In the genomic region with DNA sequence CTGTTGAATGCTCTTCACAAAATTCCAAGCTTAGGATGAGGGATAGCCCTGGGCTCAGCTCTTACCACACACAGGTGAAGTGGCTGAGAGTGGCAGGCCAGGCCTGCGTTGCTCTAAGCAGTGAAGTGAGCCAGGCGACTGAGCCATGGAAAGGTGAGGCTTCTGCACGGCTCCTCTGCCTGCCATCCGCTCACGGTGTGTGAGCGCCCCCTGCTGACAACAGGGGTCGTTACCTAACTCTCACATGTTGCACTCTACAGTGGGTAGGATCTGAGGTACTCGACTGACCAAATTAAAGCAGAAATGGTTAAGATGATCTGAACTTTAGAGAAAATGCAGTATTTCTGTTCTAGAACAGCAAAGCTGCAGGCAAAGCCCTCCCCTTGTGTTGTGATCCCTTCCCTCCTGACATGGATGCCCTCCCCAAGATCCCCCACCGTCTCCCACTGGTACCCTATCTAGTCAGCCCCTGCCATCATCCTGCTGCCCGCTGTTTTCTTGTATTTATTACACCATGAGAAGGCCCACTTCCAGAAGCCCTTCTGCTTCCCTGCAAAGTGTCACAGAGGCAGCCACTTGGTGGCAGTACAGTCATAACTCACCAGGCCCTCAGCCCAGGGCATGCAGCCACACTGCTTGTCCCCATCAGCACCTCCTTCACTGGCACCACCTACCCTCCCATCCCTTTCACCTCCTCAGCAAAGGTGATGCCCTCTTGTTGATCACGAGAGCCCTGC, we compare ENCODE assay signal across 8 mouse cellular contexts. TPM values are rescaled to one million over a fixed set of nuclear protein-coding genes. Genes with fewer than 3 reads are reported as not detected.
DNase-seq lines count a peak whose midpoint lies in the region; ATAC-seq and TF ChIP-seq lines count a peak whose summit lies in the region.

No protein-coding gene starts in this region.

- H3K4me1 ChIP-seq in hindbrain, embryonic 12.5 days = peaks cover 2% of the 10 kb centered on the region; the same call in 1 of the 2 replicates
- no peaks in the 10 kb centered on the region for H3K4me1 ChIP-seq in lung, postnatal 0 days (ENCODE audit: insufficient read depth, low read depth, low read length)

- ATAC-seq in frontal cortex, adult (ENCODE audit: low TSS enrichment) = peak; percentile 91
- peak; percentile 73; the same call in 1 of the 2 replicates for ATAC-seq in hindbrain, embryonic 12.5 days (ENCODE audit: low FRiP score)
- peak; percentile 77 for ATAC-seq in lung, postnatal 0 days

- H3K4me3 ChIP-seq in hindbrain, embryonic 12.5 days = no peak overlapping the region
- H3K4me3 ChIP-seq in lung, postnatal 0 days (ENCODE audit: low read depth, low read length) = no peak overlapping the region

- H3K27me3 ChIP-seq in hindbrain, embryonic 12.5 days = no peaks in the 10 kb centered on the region
- H3K27me3 ChIP-seq in lung, postnatal 0 days (replicated peaks; ENCODE audit: insufficient read depth, low read length) = no peaks in the 10 kb centered on the region

- TF ChIP-seq EP300 in lung, postnatal 0 days (IDR thresholded peaks at IDR 0.05) = no peak

- H3K9ac ChIP-seq in hindbrain, embryonic 12.5 days = no peak overlapping the region
- no peak overlapping the region for H3K9ac ChIP-seq in lung, postnatal 0 days (replicated peaks; ENCODE audit: low read depth)

- no peak overlapping the region for H3K27ac ChIP-seq in hindbrain, embryonic 12.5 days
- H3K27ac ChIP-seq in lung, postnatal 0 days (ENCODE audit: low read length) = no peak overlapping the region

- no peak overlapping the region for H3K4me2 ChIP-seq in hindbrain, embryonic 12.5 days (replicated peaks)
- H3K4me2 ChIP-seq in lung, postnatal 0 days (replicated peaks; ENCODE audit: low read depth, low read length) = no peak overlapping the region

- DNase-seq in Muller cell, postnatal 12 days (ENCODE audit: inconsistent ontology term) = peak; percentile 61
- peak; percentile 80 for DNase-seq in cerebellum, adult 9-10 months
- DNase-seq in layer of hippocampus, postnatal 10 days (ENCODE audit: low spot score in 2 of 2) = peak; percentile 79 to 85
- peak; percentile 85 for DNase-seq in lung, postnatal 0 days (ENCODE audit: low spot score)
- peak; percentile 78 for DNase-seq in ovary, postnatal 36 days (ENCODE audit: low spot score)
- peak; percentile 79 to 81 for DNase-seq in thymus, postnatal 36 days

- no peaks in the 10 kb centered on the region for H3K9me3 ChIP-seq in hindbrain, embryonic 12.5 days (replicated peaks)
- H3K9me3 ChIP-seq in lung, postnatal 0 days (ENCODE audit: low read length) = no peaks in the 10 kb centered on the region

- H3K36me3 ChIP-seq in hindbrain, embryonic 12.5 days = peaks cover 76% of the 10 kb centered on the region
- peaks cover 14% of the 10 kb centered on the region for H3K36me3 ChIP-seq in lung, postnatal 0 days (ENCODE audit: insufficient read depth, low read length)

- WGBS in hindbrain, embryonic 12.5 days = 35% methylated on average over 11 of the region's 11 CpGs
- 29% methylated on average over 11 of the region's 11 CpGs for WGBS in lung, postnatal 0 days

- peak; percentile 99 for TF ChIP-seq CTCF in lung, postnatal 0 days (IDR thresholded peaks at IDR 0.05)

RNA-seq across cellular contexts. Expression of a gene that starts 21.4 kb away (rescaled TPM):
- 50.4 and 55.3 TPM in 2 replicates for polyA plus RNA-seq in hindbrain, embryonic 12.5 days (2016; fragmentation: Nextera tagmentation; extraction: Ambion mirVana)
- total RNA-seq in layer of hippocampus, postnatal 10 days (2021) = 10 to 100 TPM; 66.0 to 77.0 TPM
- 35.1 and 37.6 TPM in 2 replicates for polyA plus RNA-seq in lung, postnatal 0 days (2015; fragmentation: Nextera tagmentation; extraction: Ambion mirVana)

RNA-seq across cellular contexts. Expression of a gene that starts 29.0 kb away (rescaled TPM):
- 6.5 and 8.0 TPM in 2 replicates for polyA plus RNA-seq in hindbrain, embryonic 12.5 days (2016; fragmentation: Nextera tagmentation; extraction: Ambion mirVana)
- total RNA-seq in layer of hippocampus, postnatal 10 days (2021) = 10 to 100 TPM in 1 of 2 experiments, 1 to 10 TPM in 1; 7.3 to 11.4 TPM
- 2.7 and 2.8 TPM in 2 replicates for polyA plus RNA-seq in lung, postnatal 0 days (2015; fragmentation: Nextera tagmentation; extraction: Ambion mirVana)

RNA-seq across cellular contexts. Expression of a gene that starts 29.3 kb away (rescaled TPM):
- 70.1 and 72.6 TPM in 2 replicates for polyA plus RNA-seq in hindbrain, embryonic 12.5 days (2016; fragmentation: Nextera tagmentation; extraction: Ambion mirVana)
- 100 to 1,000 TPM; 404 to 409 TPM for total RNA-seq in layer of hippocampus, postnatal 10 days (2021)
- 14.4 and 16.5 TPM in 2 replicates for polyA plus RNA-seq in lung, postnatal 0 days (2015; fragmentation: Nextera tagmentation; extraction: Ambion mirVana)
